Mouse (Mus musculus) kidney, postnatal 10 days (tissue): ENCODE data around the gene Timm9.
"Not testable (repeated sequence)": the region's sequence is repeated elsewhere in the genome, so short reads cannot be mapped to it uniquely, and the experiment has no call there.

ENCODE experiments used
- DNase-seq: peaks from one replicate; pipeline ENCODE4 v3.0.0; 2021; ENCODE audit warnings: mixed read lengths

The Timm9 gene

DNA sequence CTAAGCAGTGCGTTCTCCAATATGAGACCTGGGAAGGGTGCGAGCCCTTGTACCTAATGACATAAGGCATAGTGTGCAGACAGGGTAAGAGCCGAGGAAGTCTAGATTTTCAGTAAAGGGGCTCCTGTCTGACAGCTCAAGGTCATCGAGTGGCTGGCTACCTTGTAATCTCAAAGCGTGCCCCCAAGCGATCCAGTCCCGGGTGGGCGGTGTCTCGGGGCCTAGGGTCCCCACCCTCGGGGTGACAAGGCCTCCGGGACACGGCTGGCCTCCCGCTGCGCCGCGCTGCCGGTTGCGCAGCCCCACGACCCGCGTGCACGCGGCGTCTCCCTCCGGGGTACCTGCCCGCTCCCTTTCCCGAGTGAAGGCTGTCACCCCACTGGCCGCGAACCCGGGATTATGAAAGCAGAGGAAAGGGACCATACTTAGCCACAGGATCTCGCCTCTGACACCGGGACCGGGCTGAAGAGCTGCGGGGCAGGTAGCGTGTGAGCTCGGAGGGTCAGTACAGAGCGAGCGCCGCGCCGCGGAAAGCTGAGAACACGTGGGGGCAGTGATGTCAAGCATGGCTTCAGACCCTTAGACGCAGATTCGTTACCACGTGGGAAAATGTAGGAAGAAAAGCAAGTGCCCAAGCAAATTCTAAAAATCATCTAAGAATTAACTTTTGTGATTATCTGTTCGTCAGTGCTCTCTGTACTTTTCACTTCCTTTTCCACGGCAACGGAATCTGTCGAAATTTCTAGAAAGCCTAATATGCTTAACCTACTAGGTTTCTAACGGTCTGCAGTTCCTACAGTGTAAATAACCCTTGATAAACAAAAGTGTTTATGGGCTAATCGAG lies at the start of gene Timm9, which contains the start of gene 2700049A03Rik:
Gene Timm9, minus strand, starts transcription at position 555 of the 844 bp plus-strand sequence.
Gene 2700049A03Rik, plus strand, starts transcription at position 719 of the 844 bp plus-strand sequence.
- DNase-seq = peak; percentile 83

DNA sequence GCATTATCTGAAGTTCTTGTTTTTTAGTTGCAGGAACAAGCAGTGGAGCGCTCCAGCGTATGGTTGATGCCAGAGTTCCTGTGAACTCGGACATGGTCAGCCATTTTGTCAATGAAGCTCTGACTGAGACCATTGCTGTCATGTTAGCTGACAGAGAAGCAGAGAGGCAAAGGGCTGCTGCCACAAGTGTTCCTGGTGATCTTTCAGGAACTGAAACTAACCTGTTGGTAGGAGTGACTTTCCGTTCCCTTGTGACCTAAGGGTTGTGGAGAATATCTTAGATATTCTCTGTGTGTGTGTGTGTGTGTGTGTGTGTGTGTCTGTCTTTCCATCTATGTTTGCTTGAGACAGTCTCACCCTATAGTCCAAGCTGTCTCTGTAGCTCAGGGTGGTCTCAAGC lies 47.9 kb upstream of the Timm9 start:
- no peak for DNase-seq

DNA sequence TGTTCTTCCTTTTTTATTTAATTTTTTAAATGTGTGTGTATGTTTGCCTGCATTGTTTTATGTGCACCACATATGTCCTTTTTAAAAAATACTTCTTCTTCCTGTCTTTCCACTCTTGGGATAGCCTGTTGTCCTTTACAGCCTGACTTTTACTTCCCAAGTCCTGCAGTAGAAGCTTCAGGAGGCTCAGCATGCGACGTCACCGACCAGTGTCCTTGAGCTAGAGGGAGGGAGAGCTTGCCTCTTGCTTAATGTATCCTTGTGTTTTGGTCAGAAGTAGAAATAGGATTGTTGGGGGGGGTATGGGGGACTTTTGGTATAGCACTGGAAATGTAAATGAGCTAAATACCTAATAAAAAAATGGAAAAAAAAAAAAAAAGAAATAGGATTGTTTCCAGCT lies 47.3 kb upstream of the Timm9 start:
- no peak for DNase-seq

DNA sequence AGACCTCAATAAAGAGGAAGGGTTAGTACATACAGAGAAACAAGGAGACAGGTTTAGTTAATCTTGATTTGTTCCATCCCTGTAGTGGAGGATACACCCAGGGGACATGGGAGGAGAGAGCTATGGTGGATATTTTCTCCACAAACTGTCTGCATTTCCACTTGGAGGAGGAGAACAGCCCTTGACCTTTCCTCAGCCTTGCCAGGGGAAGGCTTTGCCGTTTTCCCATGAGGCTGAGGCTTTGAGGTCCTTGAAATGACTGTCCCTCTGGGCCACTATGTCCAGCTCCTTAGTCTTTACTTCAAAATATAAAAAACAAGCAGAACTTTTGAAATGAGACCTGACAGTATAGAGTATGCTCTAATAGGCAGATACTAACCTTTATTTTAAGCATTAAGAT lies 33.4 kb upstream of the Timm9 start:
- DNase-seq = no peak

DNA sequence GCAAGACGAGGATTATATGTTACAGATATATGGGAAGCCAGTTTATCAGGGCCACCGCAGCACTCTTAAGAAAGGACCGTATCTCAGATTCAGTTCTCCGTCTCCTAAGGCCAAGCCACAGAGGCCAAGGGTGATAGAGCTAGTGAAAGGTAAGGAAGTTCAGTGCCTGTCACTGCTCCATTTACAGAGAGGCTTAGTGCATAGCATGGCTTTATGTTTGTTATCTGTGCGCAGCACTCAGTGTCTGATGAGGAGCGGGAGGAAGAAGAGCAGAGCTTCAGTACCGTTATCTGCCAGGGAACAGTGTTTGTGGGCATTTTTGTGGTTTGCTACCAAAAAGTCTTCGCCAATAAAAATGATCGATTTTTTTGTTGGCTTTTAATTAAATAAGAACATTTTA lies 27.9 kb upstream of the Timm9 start:
- no peak for DNase-seq

DNA sequence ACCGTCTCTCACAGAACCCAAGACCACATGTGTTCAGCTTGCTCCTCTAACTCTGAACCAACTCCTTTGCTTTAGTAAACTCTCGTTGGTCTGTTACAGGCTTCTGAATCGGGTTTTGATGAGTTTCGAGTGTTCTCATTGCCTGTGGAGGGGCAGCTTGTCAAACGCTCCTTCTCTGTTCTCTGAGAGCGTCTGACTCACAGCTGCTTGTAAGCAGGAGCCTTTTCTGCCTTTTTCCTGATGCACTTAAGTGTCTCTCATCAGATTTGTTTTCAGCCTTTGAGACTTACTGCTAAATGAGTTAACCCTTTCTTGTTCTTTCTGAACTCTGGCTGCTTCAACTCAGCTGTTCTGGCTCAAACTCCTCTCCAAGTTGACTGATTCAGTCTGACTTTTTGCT lies 21.5 kb upstream of the Timm9 start:
- no peak for DNase-seq

DNA sequence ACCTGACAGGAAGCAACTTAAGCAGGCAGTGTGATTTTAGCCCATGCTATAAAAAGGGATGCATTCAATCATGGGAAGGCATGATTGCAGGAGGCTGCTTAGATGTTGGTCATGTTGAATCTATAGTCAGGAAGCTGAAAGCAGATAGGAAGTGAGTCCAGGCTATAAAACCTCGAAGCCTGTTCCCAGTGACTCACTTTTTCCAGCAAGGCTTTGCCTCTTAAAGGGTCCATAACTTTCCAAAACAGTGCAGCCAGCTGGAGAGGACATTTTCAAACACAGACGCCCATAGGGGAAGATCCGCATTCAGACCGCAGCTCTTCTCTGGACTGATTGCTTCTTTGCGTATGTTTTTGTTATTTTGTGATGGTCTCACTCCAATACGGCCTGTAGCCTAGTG lies 18.5 kb upstream of the Timm9 start:
- no peak for DNase-seq

DNA sequence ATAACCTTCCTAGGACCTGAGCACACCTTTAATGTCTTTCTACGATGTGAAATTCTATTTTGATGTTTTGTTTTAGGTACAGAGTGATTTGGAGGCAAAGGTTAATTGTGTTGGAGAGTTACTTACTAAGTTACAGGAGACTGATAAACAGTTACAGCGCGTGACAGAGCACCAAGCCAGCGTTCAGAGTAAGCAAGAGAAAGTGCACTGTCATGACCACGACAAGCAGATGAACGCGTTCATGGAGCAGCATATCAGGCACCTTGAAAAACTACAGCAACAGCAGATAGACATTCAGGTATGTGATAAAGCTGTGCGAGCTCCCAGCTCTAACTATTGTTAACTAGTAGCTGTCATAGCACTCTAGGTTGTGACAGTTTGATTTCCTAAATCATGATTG lies 13.7 kb upstream of the Timm9 start:
- no peak for DNase-seq

DNA sequence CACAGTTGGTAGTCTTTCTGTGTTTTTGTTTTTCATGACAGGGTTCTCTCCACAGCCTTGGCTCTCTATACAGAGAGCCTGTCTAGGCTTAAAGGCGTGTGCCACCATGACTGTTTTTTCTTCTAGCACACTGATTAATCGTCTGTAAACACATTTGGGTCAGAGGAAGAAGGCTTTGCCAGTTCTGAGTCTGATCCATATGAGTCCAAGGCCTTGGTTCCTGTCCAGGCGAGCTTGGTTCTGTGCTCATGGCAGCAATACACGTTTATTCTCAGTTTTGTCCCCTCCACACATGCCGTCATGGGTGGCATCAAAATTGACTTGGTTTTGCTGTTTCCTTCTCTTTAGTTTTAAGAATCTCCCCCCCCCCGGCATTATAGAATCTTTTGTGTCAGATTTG lies 13.0 kb upstream of the Timm9 start:
- DNase-seq = no peak

DNA sequence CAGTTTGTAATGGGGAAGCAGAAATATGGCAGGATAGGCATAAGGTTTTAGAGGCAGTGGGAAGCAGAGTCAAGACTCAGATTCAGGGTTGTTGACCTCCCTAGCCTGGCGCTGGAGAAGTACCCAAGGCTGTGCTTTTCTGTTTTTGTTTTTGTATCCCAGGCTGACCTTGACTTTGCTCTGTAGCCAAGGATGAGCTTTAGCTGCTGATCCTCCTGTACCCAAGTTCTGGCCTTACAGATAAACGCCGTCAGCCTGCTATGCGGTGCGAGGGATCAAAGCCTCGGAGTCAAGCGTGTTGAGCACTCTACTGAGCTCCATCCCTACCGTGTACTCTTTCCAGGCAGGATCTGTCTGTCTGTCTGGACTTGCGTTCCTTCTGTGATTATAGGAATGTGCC lies 12.3 kb upstream of the Timm9 start:
- DNase-seq = no peak

DNA sequence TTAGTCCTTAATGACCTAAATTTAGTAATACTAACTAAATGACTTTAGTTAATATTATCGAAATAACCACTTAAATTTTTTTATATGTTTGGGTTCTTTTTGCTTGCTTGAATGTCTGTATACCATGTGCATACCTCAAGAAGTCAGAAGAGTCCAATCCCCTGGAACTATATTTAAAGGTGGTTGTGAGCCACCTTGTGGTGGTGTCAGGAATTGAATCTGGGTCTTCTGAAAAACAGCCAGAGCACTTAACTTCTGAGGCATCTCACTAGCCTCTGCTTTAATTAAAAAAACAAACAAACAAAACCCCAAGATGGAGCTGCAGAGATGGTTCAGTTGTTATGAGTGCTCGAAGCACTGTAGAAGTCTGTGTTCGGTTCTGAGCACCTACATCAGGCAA lies 11.2 kb upstream of the Timm9 start:
- peak; percentile 64 for DNase-seq

DNA sequence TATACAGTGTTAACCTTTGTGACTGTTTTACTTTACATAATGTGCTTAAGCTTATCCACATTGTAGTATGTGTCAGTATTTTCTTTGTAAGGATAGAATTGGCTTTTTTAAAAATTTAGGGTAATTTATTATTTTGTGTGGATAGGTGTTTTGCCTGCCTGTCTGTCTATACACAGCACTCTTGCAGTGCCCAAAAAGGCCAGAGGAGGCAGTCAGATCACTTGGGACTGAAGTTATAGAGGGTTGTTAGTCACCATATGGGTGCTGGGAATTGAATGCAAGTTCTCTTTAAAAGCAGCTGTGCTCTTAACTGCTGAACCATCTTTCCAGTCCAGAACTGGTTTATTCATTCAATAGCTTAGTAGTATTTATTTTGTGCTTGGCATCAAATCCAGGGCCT lies 4.7 kb upstream of the Timm9 start:
- no peak for DNase-seq

DNA sequence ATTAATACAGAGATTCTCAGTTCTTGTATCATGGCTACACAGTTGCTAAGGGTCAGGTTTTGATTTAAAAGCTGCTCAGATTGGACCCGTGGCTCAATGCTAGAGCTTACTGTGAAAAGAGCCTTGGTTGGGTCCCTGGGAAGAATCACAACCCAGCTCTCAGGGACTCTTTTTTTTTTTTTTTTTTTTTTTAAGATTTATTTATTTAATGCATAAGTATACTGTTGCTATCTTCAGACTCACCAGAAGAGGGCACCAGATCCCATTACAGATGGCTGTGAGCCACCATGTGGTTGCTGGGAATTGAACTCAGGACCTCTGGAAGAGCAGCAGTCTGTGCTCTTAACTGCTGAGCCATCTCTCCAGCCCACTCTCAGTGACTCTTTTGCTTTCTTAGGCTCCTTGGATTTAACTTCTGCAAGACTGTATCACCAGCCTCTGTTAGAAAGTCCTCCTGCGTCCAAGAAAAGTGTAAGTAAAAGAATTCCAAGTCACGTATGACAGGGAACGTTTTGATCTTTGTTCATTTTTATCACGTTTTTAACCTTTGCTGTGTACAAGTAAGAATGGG lies 2.9 kb upstream of the Timm9 start:
- no peak for DNase-seq

DNA sequence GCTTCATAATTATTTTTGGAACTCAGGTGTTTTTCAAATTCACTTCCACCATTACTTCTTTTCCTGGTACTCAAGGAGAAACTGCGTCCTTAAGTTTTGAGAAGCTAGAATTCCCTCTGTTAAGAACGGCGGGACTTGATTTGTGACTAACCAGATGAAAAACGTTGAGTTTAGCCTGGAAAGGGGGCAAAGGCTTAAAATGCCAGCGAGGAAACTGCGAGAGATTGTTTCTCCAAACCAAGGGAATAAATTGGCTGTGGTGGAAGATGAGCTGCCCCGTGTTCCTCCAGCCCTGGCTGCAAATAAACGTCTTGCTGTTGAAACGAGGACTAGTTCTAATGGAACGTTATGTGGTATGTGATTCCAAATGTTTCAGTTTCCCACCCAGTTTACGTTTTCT lies 1.2 kb upstream of the Timm9 start:
- no peak for DNase-seq

DNA sequence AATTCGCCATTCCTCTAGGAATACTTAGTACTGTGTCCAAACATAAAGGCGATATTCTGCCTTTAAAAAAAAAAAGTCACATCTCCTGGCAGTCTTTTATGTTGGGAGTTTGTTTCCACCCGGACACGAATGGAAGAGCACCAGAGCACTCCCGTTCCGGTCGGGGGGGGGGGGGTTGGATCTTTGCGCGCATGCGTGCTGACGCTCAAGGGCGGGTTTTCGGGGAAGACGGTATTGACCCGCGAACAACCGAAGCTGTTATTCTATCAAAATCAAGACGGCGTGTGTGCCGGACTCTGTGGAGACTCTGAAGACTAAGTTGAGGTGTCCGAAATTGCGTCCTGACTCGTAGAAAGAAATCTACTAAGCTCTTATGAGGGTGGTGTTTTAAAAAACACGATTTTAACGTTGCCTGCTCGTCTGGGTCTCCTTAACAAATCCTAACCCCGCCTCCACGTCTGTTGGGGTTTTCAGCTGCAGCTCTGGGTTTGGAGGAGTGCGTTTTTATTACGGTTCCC lies 549 bp upstream of the Timm9 start:
- DNase-seq = peak; percentile 92

DNA sequence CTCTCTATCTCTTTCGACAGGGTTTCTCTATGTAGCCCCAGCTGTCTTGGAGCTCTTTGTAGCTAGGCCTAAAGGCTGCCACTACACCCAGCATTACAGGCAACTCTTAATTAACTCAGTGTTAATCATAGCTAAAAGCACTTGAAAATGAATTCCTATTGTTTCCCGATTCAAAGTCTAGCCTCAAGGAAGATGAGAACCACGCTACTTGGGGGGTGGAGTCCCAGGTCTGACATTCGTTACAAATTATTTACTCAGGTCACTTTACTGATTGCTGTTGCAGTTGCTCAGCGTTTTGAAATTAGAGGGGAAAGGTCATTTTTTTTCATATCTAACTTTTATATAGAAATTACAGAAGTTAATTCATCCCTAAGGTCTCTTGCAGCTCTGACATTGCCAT lies 903 bp downstream of the Timm9 start:
- DNase-seq = no peak

DNA sequence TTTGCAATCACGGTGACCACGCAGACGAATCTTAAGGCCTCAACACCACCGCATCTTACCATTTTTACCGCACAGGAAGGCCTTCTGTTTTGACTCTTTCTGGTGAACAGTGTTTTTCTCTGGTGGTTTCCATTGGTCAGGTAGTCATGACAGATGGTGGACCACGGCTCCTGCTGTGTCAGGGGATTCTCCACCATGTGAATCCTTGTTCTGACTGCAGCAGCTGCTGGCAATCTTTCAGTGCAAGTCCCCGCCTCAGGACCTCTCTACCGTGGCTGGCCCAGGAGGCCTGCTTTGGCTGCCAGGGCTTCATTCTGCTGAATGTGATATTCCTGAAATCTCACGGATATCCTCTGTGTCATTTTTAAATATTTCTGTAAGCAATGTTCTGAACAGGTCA lies 13.2 kb downstream of the Timm9 start:
- DNase-seq = no peak

DNA sequence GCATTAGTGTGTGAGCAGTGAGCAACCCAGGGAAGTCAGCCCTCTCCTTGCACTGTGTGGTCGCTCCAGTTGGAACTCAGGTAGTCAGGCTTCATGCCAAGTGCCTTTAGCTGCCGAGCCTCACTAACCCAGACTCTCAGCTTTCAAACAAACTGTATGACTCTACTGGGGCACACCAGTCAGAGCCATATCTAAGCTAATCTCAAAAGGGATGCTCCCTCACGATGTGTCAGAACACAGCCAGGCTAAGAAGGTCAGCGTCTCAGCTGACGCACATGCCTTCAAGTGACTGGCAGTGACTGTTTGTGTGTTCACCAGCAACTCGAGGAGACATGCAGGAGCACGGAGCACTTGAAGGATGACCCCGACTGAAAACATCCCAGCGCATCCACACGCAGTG lies 13.8 kb downstream of the Timm9 start:
- DNase-seq = no peak

DNA sequence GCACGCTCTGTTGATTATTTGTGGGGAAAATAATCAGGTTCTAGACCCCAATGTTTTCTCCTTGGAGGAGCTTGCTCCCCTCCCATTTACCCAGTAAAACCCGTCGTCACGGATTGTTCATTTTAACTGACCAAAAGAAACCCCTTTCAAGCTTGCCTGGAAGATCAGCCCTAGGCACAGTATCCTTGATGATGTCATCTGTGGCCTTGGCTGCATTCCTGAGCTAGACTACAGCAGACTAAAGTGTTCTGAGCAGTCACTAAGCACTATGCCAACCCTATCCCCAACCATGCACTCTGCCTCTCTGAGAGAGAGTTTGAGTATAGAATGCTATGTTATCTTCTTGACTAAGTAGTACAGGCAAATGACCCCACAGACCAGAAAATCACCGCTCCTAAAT lies 20.1 kb downstream of the Timm9 start:
- DNase-seq = no peak

DNA sequence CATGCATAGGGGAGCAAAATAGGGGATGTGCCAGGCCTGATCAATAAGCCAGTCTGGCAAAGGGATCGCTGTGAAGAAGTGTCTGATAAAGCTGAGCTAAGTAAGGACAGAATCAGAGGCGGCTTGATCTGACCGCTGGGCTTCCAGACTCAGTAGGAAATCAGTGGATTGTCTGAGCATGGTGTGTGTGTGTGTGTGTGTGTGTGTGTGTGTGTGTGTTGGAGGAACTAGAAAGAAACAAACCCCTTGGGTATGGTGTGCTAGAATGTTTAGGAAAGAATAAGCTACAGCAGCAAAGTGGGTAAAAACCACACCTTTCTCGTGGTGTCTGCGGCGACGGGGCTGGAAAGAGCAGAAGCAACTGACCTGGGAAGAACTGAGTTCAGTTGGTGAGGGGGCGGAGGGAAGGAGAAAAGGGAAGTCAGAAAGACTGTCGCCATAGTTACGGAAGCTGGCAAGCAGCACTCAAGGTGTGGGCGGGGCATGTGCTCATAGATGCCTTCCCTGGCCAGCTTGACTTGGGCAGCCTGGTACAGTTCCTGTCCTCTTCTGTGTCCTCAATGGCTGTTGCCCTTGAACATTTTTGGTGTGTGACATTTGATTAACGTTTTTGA lies 22.7 kb downstream of the Timm9 start:
- DNase-seq = peak; percentile 68

DNA sequence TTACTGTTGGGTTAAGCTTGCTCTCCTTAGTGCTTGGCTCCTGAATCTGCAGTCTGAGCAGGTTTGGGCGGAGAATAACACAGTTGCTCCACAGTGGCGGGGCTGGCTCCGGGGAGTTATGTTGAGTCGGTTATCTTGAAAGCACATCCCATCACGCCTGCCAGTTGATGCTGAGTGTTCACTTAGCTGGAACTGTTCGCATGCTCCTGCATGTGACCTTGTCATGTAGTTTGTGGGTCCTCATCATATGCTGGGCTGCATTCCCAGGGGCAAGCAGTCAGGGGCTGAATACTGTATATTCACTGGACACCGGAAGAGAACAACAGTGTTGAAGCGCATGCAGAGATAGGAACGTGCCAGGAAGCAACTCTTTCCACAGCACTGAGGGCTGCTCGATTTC lies 23.4 kb downstream of the Timm9 start:
- DNase-seq = no peak

DNA sequence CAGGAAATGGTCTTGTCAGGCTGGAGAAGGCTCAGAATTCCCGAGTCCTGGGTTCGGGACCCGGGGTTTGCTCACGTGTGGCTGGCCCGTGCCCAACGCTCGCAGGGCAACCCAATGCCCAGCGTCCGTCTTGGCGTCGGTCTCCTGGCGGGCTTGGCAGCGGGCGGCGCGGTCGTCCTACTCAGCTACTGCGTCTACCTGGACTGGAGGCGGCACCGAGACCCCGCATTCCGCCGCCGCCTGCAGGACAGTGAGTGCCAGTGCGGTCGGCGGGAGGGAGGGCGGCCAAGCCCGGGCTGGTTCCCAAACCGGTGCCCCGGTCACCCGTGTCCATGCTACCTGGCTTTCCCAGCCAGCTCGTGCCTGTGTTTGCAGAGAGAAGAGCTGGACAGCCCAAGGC lies 25.2 kb downstream of the Timm9 start, which contains the start of gene Tomm20l:
Gene Tomm20l, plus strand, starts transcription at position 98 of the 400 bp plus-strand sequence.
- peak; percentile 77 for DNase-seq

DNA sequence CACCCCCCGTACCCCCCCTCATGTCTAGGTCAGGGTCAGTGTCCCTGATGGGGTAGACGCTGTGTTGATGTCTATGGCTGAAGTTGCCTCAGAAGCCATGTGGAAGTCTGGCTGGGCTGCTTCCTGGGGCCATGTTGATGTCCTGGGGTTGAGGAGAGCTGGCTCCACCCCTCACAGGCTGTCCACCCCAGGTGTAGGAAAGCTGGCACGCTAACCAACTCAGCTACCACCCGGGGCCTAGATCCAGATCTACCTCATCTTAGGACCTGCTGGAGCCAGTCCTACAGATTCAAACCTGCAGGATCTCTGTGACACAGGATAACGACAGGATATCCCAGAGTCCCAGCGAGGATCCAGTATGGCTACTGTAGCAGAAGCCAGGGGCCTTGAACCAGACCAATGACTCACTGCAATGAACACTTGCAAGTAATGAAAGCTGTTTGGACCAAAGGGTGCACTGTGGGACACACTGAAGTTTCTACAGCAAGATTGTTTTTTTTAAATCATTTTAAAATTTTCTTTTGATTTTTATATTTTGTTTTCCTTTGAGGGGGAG lies 29.2 kb downstream of the Timm9 start:
- no peak for DNase-seq

DNA sequence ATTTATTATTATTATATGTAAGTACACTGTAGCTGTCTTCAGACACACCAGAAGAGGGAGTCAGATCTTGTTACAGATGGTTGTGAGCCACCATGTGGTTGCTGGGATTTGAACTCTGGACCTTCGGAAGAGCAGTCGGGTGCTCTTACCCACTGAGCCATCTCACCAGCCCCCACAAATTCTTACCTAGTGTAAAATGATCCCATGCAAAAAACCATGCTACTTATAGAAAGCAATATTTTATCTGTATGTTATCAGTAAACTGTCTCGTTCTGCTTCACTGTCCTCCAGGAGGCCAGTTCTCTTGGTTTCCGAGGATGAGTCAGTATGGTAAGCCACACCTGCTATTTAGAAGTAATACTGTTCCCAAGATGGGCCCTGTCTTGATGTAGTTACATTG lies 32.2 kb downstream of the Timm9 start:
- not testable (repeated sequence) for DNase-seq
